Mouse (Mus musculus): ENCODE results near the gene Atxn2. TPM values are rescaled to one million over a fixed set of nuclear protein-coding genes. Genes with fewer than 3 reads are reported as not detected.

The Atxn2 gene
- polyA plus RNA-seq, 1 experiment: 12.2 TPM

GRCm38 (mm10) chr5:121815067-121815466 is 103.9 kb downstream of the Atxn2 start:
- TF ChIP-seq GATA1 (IDR thresholded peaks at IDR 0.05; ENCODE audit: low read length) (no peak), TAL1 (IDR thresholded peaks at IDR 0.05; ENCODE audit: low read length) (no peak)
- H3K36me3 ChIP-seq (ENCODE audit: control insufficient read depth): peaks cover 99% of the 10 kb centered on the region

GRCm38 (mm10) chr5:121815867-121816380 is 104.8 kb downstream of the Atxn2 start:
- Histone ChIP-seq H3K4me3 (replicated peaks) (no peak overlapping the region), H3K4me1 (ENCODE audit: control insufficient read depth) (no peaks in the 10 kb centered on the region; the same call in 1 of the 2 replicates), H3K36me3 (ENCODE audit: control insufficient read depth) (peaks cover 99% of the 10 kb centered on the region), H3K27me3 (ENCODE audit: control insufficient read depth) (no peaks in the 10 kb centered on the region), H3K9me3 (ENCODE audit: control insufficient read depth, low read length) (no peaks in the 10 kb centered on the region)
- TF ChIP-seq GATA1 (IDR thresholded peaks at IDR 0.05; ENCODE audit: low read length) (no peak), TAL1 (IDR thresholded peaks at IDR 0.05; ENCODE audit: low read length) (no peak)

More at GRCm38 (mm10) chr5:121815067-121815466, 103.9 kb downstream of the Atxn2 start:
- H3K27me3 ChIP-seq (ENCODE audit: control insufficient read depth): no peaks in the 10 kb centered on the region
- no peak overlapping the region for H3K4me3 ChIP-seq (replicated peaks)
- H3K9me3 ChIP-seq (ENCODE audit: control insufficient read depth, low read length): no peaks in the 10 kb centered on the region
- no peaks in the 10 kb centered on the region; the same call in 1 of the 2 replicates for H3K4me1 ChIP-seq (ENCODE audit: control insufficient read depth)

- Histone ChIP-seq H3K27me3 (ENCODE audit: control insufficient read depth) (no peaks in the 10 kb centered on the region), H3K4me1 (ENCODE audit: control insufficient read depth) (no peaks in the 10 kb centered on the region; the same call in 1 of the 2 replicates), H3K4me3 (replicated peaks) (no peak overlapping the region), H3K9me3 (ENCODE audit: control insufficient read depth, low read length) (no peaks in the 10 kb centered on the region), H3K36me3 (ENCODE audit: control insufficient read depth) (peaks cover 99% of the 10 kb centered on the region)
- no peak for TF ChIP-seq GATA1 (IDR thresholded peaks at IDR 0.05; ENCODE audit: low read length)
- no peak for TF ChIP-seq TAL1 (IDR thresholded peaks at IDR 0.05; ENCODE audit: low read length)
These were observed 105.5 kb downstream of the Atxn2 start for GRCm38 (mm10) chr5:121816611-121817010.

GRCm38 (mm10) chr5:121817551-121817950 is 106.4 kb downstream of the Atxn2 start:
- Histone ChIP-seq H3K27me3 (ENCODE audit: control insufficient read depth) (no peaks in the 10 kb centered on the region), H3K4me1 (ENCODE audit: control insufficient read depth) (no peaks in the 10 kb centered on the region; the same call in 1 of the 2 replicates), H3K9me3 (ENCODE audit: control insufficient read depth, low read length) (no peaks in the 10 kb centered on the region), H3K4me3 (replicated peaks) (no peak overlapping the region), H3K36me3 (ENCODE audit: control insufficient read depth) (peaks cover 96% of the 10 kb centered on the region)
- TF ChIP-seq GATA1 (IDR thresholded peaks at IDR 0.05; ENCODE audit: low read length): no peak

- Histone ChIP-seq H3K9me3 (ENCODE audit: control insufficient read depth, low read length) (no peaks in the 10 kb centered on the region), H3K4me3 (replicated peaks) (no peak overlapping the region), H3K36me3 (ENCODE audit: control insufficient read depth) (peaks cover 96% of the 10 kb centered on the region), H3K4me1 (ENCODE audit: control insufficient read depth) (no peaks in the 10 kb centered on the region; the same call in 1 of the 2 replicates), H3K27me3 (ENCODE audit: control insufficient read depth) (no peaks in the 10 kb centered on the region)
- TF ChIP-seq TAL1 (IDR thresholded peaks at IDR 0.05; ENCODE audit: low read length) (no peak), GATA1 (IDR thresholded peaks at IDR 0.05; ENCODE audit: low read length) (no peak)
These were observed 107.3 kb downstream of the Atxn2 start for GRCm38 (mm10) chr5:121818401-121818800.

- Histone ChIP-seq H3K9me3 (ENCODE audit: control insufficient read depth, low read length) (no peaks in the 10 kb centered on the region), H3K27me3 (ENCODE audit: control insufficient read depth) (no peaks in the 10 kb centered on the region), H3K4me3 (replicated peaks) (no peak overlapping the region), H3K4me1 (ENCODE audit: control insufficient read depth) (no peaks in the 10 kb centered on the region; the same call in 1 of the 2 replicates), H3K36me3 (ENCODE audit: control insufficient read depth) (peaks cover 96% of the 10 kb centered on the region)
- TF ChIP-seq TAL1 (IDR thresholded peaks at IDR 0.05; ENCODE audit: low read length) (no peak), GATA1 (IDR thresholded peaks at IDR 0.05; ENCODE audit: low read length) (no peak)
These were observed 107.7 kb downstream of the Atxn2 start for GRCm38 (mm10) chr5:121818862-121819261.

- H3K4me3 ChIP-seq (replicated peaks): no peak overlapping the region
- H3K9me3 ChIP-seq (ENCODE audit: control insufficient read depth, low read length): no peaks in the 10 kb centered on the region
- no peaks in the 10 kb centered on the region for H3K27me3 ChIP-seq (ENCODE audit: control insufficient read depth)
- TF ChIP-seq GATA1 (IDR thresholded peaks at IDR 0.05; ENCODE audit: low read length): no peak
- no peak for TF ChIP-seq TAL1 (IDR thresholded peaks at IDR 0.05; ENCODE audit: low read length)
- peaks cover 96% of the 10 kb centered on the region for H3K36me3 ChIP-seq (ENCODE audit: control insufficient read depth)
- H3K4me1 ChIP-seq (ENCODE audit: control insufficient read depth): peaks cover 3% of the 10 kb centered on the region; the same call in 1 of the 2 replicates
These were observed 108.4 kb downstream of the Atxn2 start for GRCm38 (mm10) chr5:121819559-121819958.

- Histone ChIP-seq H3K36me3 (ENCODE audit: control insufficient read depth) (peaks cover 97% of the 10 kb centered on the region), H3K9me3 (ENCODE audit: control insufficient read depth, low read length) (no peaks in the 10 kb centered on the region), H3K4me3 (replicated peaks) (no peak overlapping the region), H3K27me3 (ENCODE audit: control insufficient read depth) (no peaks in the 10 kb centered on the region), H3K4me1 (ENCODE audit: control insufficient read depth) (peaks cover 3% of the 10 kb centered on the region; the same call in 1 of the 2 replicates)
- TF ChIP-seq TAL1 (IDR thresholded peaks at IDR 0.05; ENCODE audit: low read length) (no peak), GATA1 (IDR thresholded peaks at IDR 0.05; ENCODE audit: low read length) (no peak)
These were observed 109.0 kb downstream of the Atxn2 start for GRCm38 (mm10) chr5:121820161-121820560.

- Histone ChIP-seq H3K27me3 (ENCODE audit: control insufficient read depth) (no peaks in the 10 kb centered on the region), H3K9me3 (ENCODE audit: control insufficient read depth, low read length) (no peaks in the 10 kb centered on the region), H3K4me3 (replicated peaks) (no peak overlapping the region), H3K4me1 (ENCODE audit: control insufficient read depth) (peaks cover 3% of the 10 kb centered on the region; the same call in 1 of the 2 replicates), H3K36me3 (ENCODE audit: control insufficient read depth) (peaks cover 97% of the 10 kb centered on the region)
- TF ChIP-seq GATA1 (IDR thresholded peaks at IDR 0.05; ENCODE audit: low read length): no peak
- TF ChIP-seq TAL1 (IDR thresholded peaks at IDR 0.05; ENCODE audit: low read length): no peak
These were observed 109.5 kb downstream of the Atxn2 start for GRCm38 (mm10) chr5:121820657-121821056.

Data from erythroblast, embryonic 14.5 days (primary cell).